Mouse (Mus musculus) adrenal gland, adult 10 weeks (tissue): ENCODE results near the gene Zscan2. TPM values are rescaled to one million over a fixed set of nuclear protein-coding genes. Genes with fewer than 3 reads are reported as not detected.

Experiments
- polyA plus RNA-seq: library from polyadenylated mRNA; stranded (reverse); fragments of 350-450 nt; fragmentation: Illumina TruSeq; extraction: RNeasy Lipid Tissue Mini Kit (QIAGEN cat#74804); gene quantifications from one replicate; pipeline ENCODE4 v1.2.3, GENCODE M21; 2014; ENCODE audit warnings: low read depth, low replicate concordance

The Zscan2 gene
- polyA plus RNA-seq, result 1.1 TPM

GRCm38 (mm10) chr7:80860729-80861274 is at the start of gene Zscan2:
TSS of gene Zscan2 (plus strand) at chr7:80860920.

GRCm38 (mm10) chr7:80825843-80826403 is 34.8 kb upstream of the Zscan2 start, which contains the start of gene Iqgap1:
TSS of gene Iqgap1 (minus strand) at chr7:80825974.

GRCm38 (mm10) chr7:80900944-80901501 is 40.3 kb downstream of the Zscan2 start, which contains the start of gene Wdr73:
TSS of gene Wdr73 (minus strand) at chr7:80901269.

GRCm38 (mm10) chr7:80904921-80905515 is 44.3 kb downstream of the Zscan2 start, which contains the start of gene Nmb:
TSS of gene Nmb (minus strand) at chr7:80905076.

Other genes starting within 250 kb of the Zscan2 start
- 5.1 TPM for gene Crtc3, start 172.0 kb upstream of the Zscan2 start, polyA plus RNA-seq
- gene Iqgap1, start 34.9 kb upstream of the Zscan2 start, polyA plus RNA-seq, result 51.0 TPM
- 25.0 TPM for gene Wdr73, start 40.3 kb downstream of the Zscan2 start, polyA plus RNA-seq
- not detected for gene Nmb, start 44.2 kb downstream of the Zscan2 start, polyA plus RNA-seq
- gene Sec11a, start 86.9 kb downstream of the Zscan2 start, polyA plus RNA-seq, result 131 TPM
- gene Zfp592, start 132.8 kb downstream of the Zscan2 start, polyA plus RNA-seq, result 7.3 TPM
- gene Alpk3, start 196.7 kb downstream of the Zscan2 start, polyA plus RNA-seq, result not detected